Mouse (Mus musculus): ENCODE data around the gene Rnls.

DNA sequence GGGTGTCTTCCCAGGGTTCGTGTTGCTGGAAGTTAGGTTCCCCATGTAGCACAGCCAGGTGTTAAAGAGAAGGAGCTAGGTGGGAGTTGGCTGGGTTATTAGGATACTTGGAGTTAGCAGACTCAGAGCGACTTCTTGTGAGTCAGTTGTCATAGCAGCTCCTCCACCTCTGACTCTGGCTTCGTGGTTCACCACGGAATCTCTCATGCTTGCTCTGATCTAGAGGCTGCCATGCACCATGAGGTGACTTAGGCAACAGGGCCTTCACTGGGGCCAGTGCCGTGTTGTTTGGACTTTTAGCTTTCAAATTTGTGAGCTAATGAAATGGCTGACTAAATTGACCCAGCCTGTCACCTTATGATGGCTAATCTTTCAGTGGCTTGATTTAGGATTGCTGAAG lies 227.3 kb downstream of the Rnls start:
- TF ChIP-seq POLR2A (IDR thresholded peaks at IDR 0.05; ENCODE audit: low read depth, low read length) (no peak), CTCF (conservative IDR thresholded peaks at IDR 0.05; ENCODE audit: insufficient read depth, insufficient read length, low read depth, low read length) (no peak)

Data from kidney, adult 2 months (tissue).